Mouse (Mus musculus) cerebellum, postnatal 10 days (tissue): ENCODE measurements around the gene Tbccd1.

Experiments used
- DNase-seq, 2 experiments: peaks; one replicate each; pipeline ENCODE4 v3.0.0; 2021; ENCODE audit warnings: mixed read lengths in 2 of 2

The Tbccd1 gene

DNA sequence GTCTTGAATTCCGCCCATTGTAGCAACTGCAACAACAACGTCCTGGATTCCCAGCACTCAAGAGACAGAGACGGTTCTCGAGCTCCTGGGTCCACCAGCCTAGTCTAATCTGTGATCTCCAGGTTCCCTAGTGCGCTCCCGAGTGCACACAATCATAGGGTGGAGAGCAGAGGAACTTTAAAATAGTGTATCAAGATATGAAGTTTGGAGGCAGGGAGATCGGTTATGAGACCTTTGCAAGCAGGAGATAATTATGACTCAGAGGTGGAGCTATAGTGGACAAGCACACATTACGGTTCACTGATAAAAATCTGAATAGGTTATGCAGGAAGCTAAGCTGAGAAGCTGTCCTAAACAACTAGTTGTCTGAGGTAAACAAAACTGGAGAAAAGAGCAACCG, 696 bp downstream of the Tbccd1 start:
- DNase-seq, result no peak

DNA sequence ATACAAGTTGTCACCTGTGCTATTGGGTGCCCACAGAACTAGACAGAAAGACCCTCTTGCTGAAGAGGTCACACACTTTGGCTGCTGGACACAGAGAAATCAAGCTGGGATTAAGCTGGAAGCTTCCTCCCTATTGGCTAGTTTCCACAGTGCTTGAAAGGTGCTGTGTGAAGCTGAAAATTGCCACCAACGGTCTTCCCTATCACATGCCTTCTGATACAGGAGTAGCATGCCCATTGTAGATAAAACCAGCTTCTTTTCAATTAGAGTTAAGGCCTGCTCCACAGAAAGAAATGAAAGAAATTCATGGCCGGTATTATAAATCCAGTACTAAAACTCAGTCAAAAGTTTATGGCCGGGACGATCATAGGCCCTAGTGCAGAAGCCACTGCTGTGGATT, 4.8 kb downstream of the Tbccd1 start:
- DNase-seq, result no peak

DNA sequence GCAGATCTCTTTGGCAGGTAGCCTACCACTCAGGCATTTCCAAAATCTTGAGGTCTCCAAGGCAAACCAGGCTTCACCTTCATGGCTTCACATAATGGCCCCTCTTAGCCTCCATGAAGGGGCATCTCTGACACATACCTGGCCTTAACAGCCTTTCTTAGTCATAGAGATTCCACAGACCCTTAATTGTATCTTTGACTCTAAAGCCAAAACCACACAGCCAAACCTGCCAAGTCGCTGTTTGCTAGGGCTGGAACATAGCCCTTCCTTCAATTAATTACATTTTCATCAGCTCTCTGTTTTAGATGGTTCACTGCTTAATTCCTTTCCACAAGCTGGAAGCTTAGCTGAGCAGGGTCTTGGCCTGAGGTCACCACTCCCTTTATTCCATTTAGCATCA, 9.1 kb downstream of the Tbccd1 start:
- DNase-seq, result no peak

DNA sequence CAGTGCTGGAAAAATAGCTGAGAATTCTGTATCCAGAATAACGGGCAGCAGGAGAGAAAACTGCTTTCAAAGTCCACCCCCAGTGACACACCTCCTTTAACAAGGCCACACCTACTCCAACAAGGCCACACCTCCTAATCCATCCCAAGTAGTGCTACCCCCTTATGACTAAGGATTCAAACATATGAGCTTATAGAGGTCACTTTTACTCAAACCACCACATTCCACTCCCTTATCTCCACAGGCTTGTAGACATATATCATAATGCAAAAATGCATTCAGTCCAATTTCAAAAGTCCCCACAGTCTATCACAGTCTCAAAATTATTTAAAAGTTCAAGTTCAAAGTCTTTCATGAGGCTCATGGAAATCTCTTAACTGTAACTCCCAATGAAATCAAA, 9.8 kb downstream of the Tbccd1 start:
- DNase-seq, result no peak

- DNase-seq, result peak in 1 of 2 experiments; percentile 6
These were observed 12.0 kb downstream of the Tbccd1 start for GRCm38 (mm10) chr16:22845481-22845880.

DNA sequence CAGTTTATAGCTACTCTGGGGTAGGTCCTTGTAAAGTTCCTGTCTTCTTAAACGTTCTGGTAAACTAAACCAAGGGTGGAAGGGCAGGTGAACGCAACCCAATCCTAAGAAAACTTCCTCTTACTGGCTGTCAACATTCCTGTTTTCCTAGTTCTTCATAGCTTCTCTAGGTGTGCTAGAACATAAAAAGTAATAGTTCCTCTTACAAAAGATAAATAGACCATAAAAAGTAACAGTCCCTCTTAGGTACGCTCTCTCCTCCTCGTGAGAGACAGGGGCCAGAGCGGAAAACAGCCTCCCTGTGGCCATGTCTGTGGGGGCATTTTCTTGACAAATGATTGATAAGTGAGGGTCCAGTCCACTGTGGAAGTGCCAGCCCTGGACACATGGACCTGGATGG, 12.6 kb downstream of the Tbccd1 start:
- no peak for DNase-seq

GRCm38 (mm10) chr16:22844061-22844801, 13.2 kb downstream of the Tbccd1 start:
- peak; percentile 89 to 92 for DNase-seq

GRCm38 (mm10) chr16:22842871-22843270, 14.6 kb downstream of the Tbccd1 start:
- no peak for DNase-seq

GRCm38 (mm10) chr16:22839146-22839857, 18.2 kb downstream of the Tbccd1 start:
- no peak for DNase-seq

DNA sequence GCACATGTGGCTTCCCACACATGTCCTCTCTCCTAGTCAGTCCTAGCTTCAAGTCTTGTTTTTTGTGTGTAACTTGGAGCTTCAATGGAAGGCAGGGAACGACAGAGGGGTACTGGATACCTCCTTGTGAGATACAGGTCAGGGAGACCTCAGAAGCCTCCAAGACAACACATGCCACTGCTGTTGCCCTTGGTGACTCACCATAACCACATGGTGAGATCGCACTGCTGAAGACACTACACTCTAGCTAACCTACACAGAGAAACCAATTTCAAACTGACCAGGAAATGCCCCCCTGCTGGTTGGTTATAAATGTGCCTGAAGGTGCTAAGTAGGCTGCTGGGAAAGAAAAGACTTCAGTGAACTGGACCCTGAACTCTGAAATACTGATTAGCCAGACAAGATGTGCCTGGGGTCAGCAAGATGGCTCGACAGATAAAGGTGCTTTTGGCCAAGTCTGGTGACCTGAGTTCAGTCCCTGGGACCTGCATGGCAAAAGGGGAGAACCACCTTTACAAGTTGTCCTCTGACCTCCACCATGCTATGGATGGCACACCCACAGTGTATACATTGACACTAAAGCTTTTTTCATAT, 24.4 kb downstream of the Tbccd1 start:
- DNase-seq, result no peak

- peak; percentile 34 to 37 for DNase-seq
These were observed 36.7 kb downstream of the Tbccd1 start for GRCm38 (mm10) chr16:22820731-22821130.

DNA sequence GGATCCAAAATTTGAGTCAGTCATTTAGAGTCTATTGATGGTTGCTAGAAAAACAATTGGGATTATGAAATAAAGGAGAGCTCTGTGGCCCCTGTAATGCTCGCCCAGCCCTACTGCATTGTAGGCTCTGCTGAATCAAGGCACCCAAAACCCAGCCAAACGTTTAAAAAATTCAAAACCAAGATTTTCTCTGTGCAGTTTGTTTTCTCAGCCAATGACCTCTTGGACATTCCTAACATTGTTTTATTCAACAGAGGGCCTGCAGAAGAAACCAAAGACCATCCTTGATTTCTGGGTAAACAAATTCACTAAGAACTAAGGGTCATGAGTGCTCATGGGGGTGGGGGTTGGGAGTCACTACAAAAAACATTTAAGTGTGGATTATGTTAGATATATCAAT, 46.0 kb downstream of the Tbccd1 start, which contains the start of gene Crygs:
Crygs (minus strand) TSS at position 101 of the 400 bp plus-strand sequence.
- no peak for DNase-seq

DNA sequence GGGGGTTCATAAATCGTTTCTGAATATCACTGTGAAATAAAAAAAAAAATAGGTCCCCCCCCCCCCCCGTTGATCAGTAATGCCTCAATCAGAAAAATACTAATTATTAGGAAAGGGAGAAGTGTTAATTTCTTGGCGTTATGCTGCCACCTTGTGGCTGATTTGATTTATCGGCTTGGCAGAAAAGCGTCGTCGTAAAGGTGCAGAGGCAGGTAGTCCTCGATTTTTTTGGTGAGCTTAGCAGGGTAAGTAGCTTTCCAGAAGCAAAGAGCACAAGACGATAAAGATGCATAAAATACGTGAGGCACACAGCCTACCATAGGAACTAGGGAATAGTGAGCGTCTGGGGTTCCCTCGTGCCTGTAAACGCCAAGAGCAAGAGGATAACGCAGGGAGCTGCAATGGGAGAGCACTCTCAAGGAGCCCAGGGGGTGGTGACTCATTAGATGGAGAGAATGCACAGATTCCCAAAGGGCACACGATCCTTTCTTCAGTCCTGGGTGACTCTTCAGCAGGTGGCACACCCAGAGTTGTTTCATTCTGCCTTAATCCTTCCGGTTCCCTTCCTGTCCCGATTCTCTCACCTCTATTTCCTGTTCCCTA, 49.9 kb downstream of the Tbccd1 start:
- DNase-seq, result peak; percentile 82 to 88

- no peak for DNase-seq
These were observed 54.7 kb downstream of the Tbccd1 start for GRCm38 (mm10) chr16:22802786-22803185.

GRCm38 (mm10) chr16:22800849-22801109, 56.7 kb downstream of the Tbccd1 start:
- DNase-seq, result no peak

DNA sequence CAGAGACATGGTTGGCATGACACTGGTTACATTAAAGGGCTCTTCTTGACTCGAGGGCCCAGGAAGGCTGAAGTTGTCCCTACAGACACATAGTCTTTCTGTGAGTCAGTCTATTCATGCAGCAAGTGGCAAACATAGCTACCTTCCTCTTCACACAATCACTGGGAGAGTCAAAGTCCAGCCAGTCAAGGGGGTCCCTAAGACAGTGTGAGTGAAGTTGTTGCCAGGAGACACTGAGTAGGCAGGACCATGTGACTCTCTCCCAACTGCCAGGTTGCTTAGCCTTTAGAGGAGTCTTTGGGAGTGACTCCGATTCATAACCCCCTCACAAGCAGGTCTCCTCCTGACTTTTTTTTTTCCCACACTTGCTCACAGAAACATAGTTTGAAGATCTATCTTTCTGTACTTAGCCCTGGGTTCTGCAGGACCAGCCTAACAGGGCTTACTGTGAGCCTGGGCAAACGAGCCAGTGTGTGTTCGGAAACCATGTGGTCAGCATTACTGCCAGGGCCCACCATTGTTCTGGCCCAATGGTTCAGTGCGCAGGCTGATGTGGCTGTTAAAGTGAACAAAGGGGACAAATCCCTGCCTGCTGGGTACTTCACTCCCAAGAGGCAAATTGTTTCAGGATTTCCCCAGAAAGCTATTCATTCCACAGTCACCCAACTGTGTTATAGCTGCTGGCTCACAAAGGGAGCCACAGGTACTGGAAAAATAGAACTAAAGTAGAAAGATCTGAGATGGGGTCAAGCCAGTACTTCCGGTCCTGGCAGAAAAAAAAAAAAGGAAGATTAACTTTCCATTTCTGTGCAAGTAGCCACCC, 57.2 kb downstream of the Tbccd1 start:
- peak in 1 of 2 experiments; percentile 40 for DNase-seq

GRCm38 (mm10) chr16:22798520-22798919, 58.9 kb downstream of the Tbccd1 start:
- DNase-seq, result no peak

- DNase-seq, result peak; percentile 61 to 68
These were observed 59.9 kb downstream of the Tbccd1 start for GRCm38 (mm10) chr16:22797521-22797920.

GRCm38 (mm10) chr16:22795497-22795896, 62.0 kb downstream of the Tbccd1 start:
- DNase-seq, result peak; percentile 33 to 34

- peak in 1 of 2 experiments; percentile 33 for DNase-seq
These were observed 66.2 kb downstream of the Tbccd1 start for GRCm38 (mm10) chr16:22791235-22791634.

DNA sequence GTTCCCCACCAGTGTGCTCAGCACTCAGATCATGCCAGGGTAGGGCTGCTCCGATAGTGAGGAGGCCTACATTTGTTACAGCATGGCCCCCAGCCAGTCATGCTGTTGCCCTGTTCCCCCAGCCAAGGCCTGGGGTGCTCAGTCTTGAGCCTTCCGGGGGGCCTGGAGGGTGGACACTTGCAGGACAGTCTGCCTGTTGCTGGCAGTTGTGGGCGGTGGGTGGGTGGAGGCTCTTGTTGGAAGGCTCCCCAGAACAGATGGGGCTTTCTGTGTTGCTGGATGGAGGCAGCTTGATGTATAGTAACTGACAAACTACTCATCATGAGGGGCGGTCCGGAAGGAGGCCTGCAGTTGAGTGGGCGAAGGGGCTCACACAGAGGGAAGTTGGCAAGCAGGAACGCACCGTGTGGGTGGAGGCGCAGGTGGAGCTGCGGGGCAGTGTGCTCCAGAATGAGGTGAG, 67.5 kb downstream of the Tbccd1 start:
- peak; percentile 80 to 90 for DNase-seq

GRCm38 (mm10) chr16:22782686-22783085, 74.8 kb downstream of the Tbccd1 start:
- DNase-seq, result no peak
